ENCODE assay signal across 12 mouse cellular contexts in genomic region chr16:92821938-92822629, GRCm38 (mm10). TPM values are rescaled to one million over a fixed set of nuclear protein-coding genes. Genes with fewer than 3 reads are reported as not detected.
A peak's percentile ranks its signal among the peaks of the same experiment; 100 is the strongest.
DNase-seq lines count a peak whose midpoint lies in the region; ATAC-seq and TF ChIP-seq lines count a peak whose summit lies in the region.
"Had no signal": no experiment of that assay in that cellular context is flagged by ENCODE, and none has a peak within 500 bp of the region (broad histone marks: within the 10 kb centered on the region; RNA-seq: fewer than 3 reads in every experiment).

No protein-coding gene starts in this region.

- no peaks in the 10 kb centered on the region for H3K9me3 ChIP-seq in forebrain, embryonic 10.5 days
- H3K9me3 ChIP-seq in forebrain, embryonic 15.5 days = no peaks in the 10 kb centered on the region
- H3K9me3 ChIP-seq in G1E (replicated peaks) = no peaks in the 10 kb centered on the region
- H3K9me3 ChIP-seq in midbrain, embryonic 11.5 days (ENCODE audit: control insufficient read depth, low read length) = no peaks in the 10 kb centered on the region
- H3K9me3 ChIP-seq: forebrain, embryonic 12.5 days; hindbrain, embryonic 13.5 days; midbrain, embryonic 10.5 days had no signal

- peaks cover 18% of the 10 kb centered on the region for H3K4me1 ChIP-seq in forebrain, embryonic 10.5 days
- H3K4me1 ChIP-seq in forebrain, embryonic 15.5 days = 0 out of 2 replicates have a peak, but pooled peaks cover 3% of the 10 kb centered on the region
- peaks cover 90% of the 10 kb centered on the region for H3K4me1 ChIP-seq in G1E (ENCODE audit: insufficient read depth, low read depth, low read length)
- no peaks in the 10 kb centered on the region; the same call in 1 of the 2 replicates for H3K4me1 ChIP-seq in midbrain, embryonic 11.5 days (ENCODE audit: control insufficient read depth, insufficient read depth, low read length)

- no peak for ATAC-seq in forebrain, embryonic 15.5 days (replicated peaks)
- ATAC-seq in G1E (ENCODE audit: extremely low read depth, insufficient number of reproducible peaks, low FRiP score, poor library complexity, severe bottlenecking) = peak; percentile 70
- no peak for ATAC-seq in midbrain, embryonic 11.5 days (ENCODE audit: low FRiP score)

- DNase-seq in forebrain, embryonic 10.5 days (ENCODE audit: extremely low spot score, low spot score) = no peak
- DNase-seq in G1E (ENCODE audit: low spot score) = peak; percentile 60
- DNase-seq in induced T-regulatory cell, adult 2 months (ENCODE audit: low read depth) = peak; percentile 84
- DNase-seq in natural killer cell, adult 2 months (ENCODE audit: low spot score in 2 of 2) = peak; percentile 46 to 63
- DNase-seq in left cerebral cortex, adult 9 months (ENCODE audit: low spot score in 2 of 2) = no peak
- DNase-seq in embryo, embryonic 9.5 days (ENCODE audit: extremely low spot score) = no peak
- DNase-seq in midbrain, embryonic 11.5 days (ENCODE audit: low spot score, missing footprints) = no peak
- DNase-seq: adrenal gland, postnatal 14 days had no signal

- no peak overlapping the region for H3K4me3 ChIP-seq in forebrain, embryonic 10.5 days
- no peak overlapping the region for H3K4me3 ChIP-seq in forebrain, embryonic 15.5 days
- H3K4me3 ChIP-seq in G1E (ENCODE audit: low read depth, low read length) = peak overlapping the region; percentile 64; the same call in 1 of the 2 replicates
- H3K4me3 ChIP-seq in midbrain, embryonic 11.5 days (ENCODE audit: low read depth, low read length) = no peak overlapping the region
- H3K4me3 ChIP-seq: forebrain, embryonic 12.5 days; hindbrain, embryonic 13.5 days; midbrain, embryonic 10.5 days had no signal

- no peak overlapping the region for H3K4me2 ChIP-seq in forebrain, embryonic 15.5 days (replicated peaks)
- no peak overlapping the region for H3K4me2 ChIP-seq in midbrain, embryonic 11.5 days
- H3K4me2 ChIP-seq: forebrain, embryonic 12.5 days; hindbrain, embryonic 13.5 days had no signal

- H3K27ac ChIP-seq in forebrain, embryonic 10.5 days = peak overlapping the region; percentile 53; the same call in 1 of the 2 replicates
- H3K27ac ChIP-seq in forebrain, embryonic 15.5 days (replicated peaks) = no peak overlapping the region
- no peak overlapping the region for H3K27ac ChIP-seq in midbrain, embryonic 11.5 days (ENCODE audit: low read depth, low read length)
- H3K27ac ChIP-seq: forebrain, embryonic 12.5 days; hindbrain, embryonic 13.5 days; midbrain, embryonic 10.5 days had no signal

- H3K27me3 ChIP-seq in forebrain, embryonic 10.5 days (ENCODE audit: poor library complexity, severe bottlenecking) = no peaks in the 10 kb centered on the region; the same call in 1 of the 2 replicates
- H3K27me3 ChIP-seq in forebrain, embryonic 15.5 days = no peaks in the 10 kb centered on the region
- no peaks in the 10 kb centered on the region; the same call in 1 of the 2 replicates for H3K27me3 ChIP-seq in G1E (ENCODE audit: insufficient read depth, low read length)
- no peaks in the 10 kb centered on the region for H3K27me3 ChIP-seq in midbrain, embryonic 11.5 days (ENCODE audit: control insufficient read depth, insufficient read depth, low read length)
- H3K27me3 ChIP-seq: hindbrain, embryonic 13.5 days had no signal

- H3K9ac ChIP-seq in forebrain, embryonic 15.5 days (replicated peaks) = no peak overlapping the region
- H3K9ac ChIP-seq in midbrain, embryonic 11.5 days (ENCODE audit: low read length) = no peak overlapping the region
- H3K9ac ChIP-seq: forebrain, embryonic 12.5 days; hindbrain, embryonic 13.5 days had no signal

- TF ChIP-seq CTCF in G1E (IDR thresholded peaks at IDR 0.05; ENCODE audit: low read depth, low read length) = no peak

- H3K36me3 ChIP-seq in forebrain, embryonic 10.5 days (replicated peaks) = no peaks in the 10 kb centered on the region
- H3K36me3 ChIP-seq in forebrain, embryonic 15.5 days = no peaks in the 10 kb centered on the region
- peaks cover 66% of the 10 kb centered on the region for H3K36me3 ChIP-seq in G1E (replicated peaks)
- no peaks in the 10 kb centered on the region for H3K36me3 ChIP-seq in midbrain, embryonic 11.5 days (ENCODE audit: control insufficient read depth, insufficient read depth, low read length)
- H3K36me3 ChIP-seq: forebrain, embryonic 12.5 days; hindbrain, embryonic 13.5 days; midbrain, embryonic 10.5 days had no signal

- 69% methylated on average over 14 of the region's 14 CpGs for WGBS in forebrain, embryonic 10.5 days
- 65% methylated on average over 14 of the region's 14 CpGs for WGBS in forebrain, embryonic 15.5 days
- WGBS in midbrain, embryonic 11.5 days = 73% methylated on average over 14 of the region's 14 CpGs

RNA-seq across cellular contexts. Expression of gene Runx1, which starts 3.9 kb away (rescaled TPM):
- polyA plus RNA-seq in forebrain, embryonic 10.5 days (2016; fragmentation: Nextera tagmentation; extraction: Ambion mirVana) = 1.4 and 2.3 TPM in 2 replicates
- polyA plus RNA-seq in forebrain, embryonic 15.5 days (2015; fragmentation: Nextera tagmentation; extraction: Ambion mirVana) = 0.39 and 0.54 TPM in 2 replicates
- total RNA-seq in G1E (2014; fragmentation: Nextera tagmentation) = 208 and 213 TPM in 2 replicates
- 32.7 and 36.1 TPM in 2 replicates for total RNA-seq in G1E (2017)
- 158 and 168 TPM in 2 replicates for polyA plus RNA-seq in G1E (2012)
- polyA plus RNA-seq in midbrain, embryonic 11.5 days (2014; fragmentation: Nextera tagmentation; extraction: Ambion mirVana) = 0.93 and 0.97 TPM in 2 replicates

Comparison
In these comparisons a context has a peak if more than half of its experiments do, and no peak if none do; other contexts are left out.
1. DNase-seq: peak in G1E (single experiment), induced T-regulatory cell, adult 2 months (single experiment) and natural killer cell, adult 2 months (2 of 2); none in forebrain, embryonic 10.5 days (single experiment), left cerebral cortex, adult 9 months (0 of 2), embryo, embryonic 9.5 days (single experiment) and midbrain, embryonic 11.5 days (single experiment).
2. RNA of gene Runx1, which starts 3.9 kb away (polyA plus RNA-seq): 158 to 168 TPM in G1E; 1.4 to 2.3 TPM in forebrain, embryonic 10.5 days, 0.93 to 0.97 TPM in midbrain, embryonic 11.5 days and 0.39 to 0.54 TPM in forebrain, embryonic 15.5 days; every median in the first group is over 10 times any median in the second.